Mouse (Mus musculus) cerebellum, postnatal 10 days (tissue): ENCODE measurements around the gene Gm49510.
A peak's percentile ranks its signal among the peaks of the same experiment; 100 is the strongest.

ENCODE experiments used
- DNase-seq, 2 experiments: peaks; one replicate each; pipeline ENCODE4 v3.0.0; 2021; ENCODE audit warnings: mixed read lengths in 2 of 2

Gm49510 gene

DNA sequence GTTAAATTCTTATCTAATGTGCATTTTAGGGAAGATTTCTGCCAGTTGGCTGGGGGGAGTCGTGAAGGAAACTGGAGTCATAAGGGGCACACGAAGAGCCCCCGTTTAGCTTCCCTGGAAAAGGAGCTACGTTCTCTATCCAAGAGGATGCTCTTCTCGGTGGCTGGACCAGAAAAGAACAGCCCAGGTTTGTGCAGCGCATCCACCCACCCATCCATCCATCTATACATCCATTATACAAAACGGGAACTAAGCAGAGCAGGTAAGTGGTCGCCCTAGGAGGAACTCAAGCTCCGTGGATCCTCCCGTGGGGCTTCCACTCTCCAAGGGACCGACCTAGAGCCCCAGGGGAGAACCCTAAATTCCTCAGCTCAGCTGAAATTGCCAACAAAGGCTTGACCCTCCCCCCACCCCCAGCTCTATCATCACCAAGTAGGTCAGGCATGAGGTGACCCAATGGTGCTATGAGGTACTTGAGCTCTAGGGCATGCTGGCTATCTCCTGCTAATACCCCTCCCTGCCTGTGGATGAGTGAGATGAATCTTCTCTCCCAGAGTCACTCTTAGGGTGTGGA lies 48.8 kb downstream of the Gm49510 start:
- DNase-seq, result peak; percentile 41

DNA sequence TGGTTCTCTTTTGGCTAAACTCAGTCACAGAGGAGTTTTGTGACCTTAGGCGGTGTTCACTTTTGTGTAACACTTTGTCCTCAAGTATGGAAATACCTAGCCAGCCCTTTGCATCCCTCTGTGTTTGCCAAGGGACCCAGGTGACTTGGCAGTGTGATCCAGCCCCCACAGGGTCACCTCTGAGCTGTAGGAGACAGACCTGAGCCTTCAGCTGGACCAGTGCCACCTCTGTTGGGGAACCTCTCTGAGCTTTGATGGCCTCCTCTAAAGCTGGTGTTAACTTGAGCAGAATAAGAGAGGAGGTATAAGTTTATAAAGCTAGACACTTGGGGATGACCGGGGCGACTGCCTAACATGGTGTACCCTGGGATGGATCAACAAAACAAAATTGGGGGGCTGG lies 49.4 kb downstream of the Gm49510 start:
- peak; percentile 58 to 61 for DNase-seq

DNA sequence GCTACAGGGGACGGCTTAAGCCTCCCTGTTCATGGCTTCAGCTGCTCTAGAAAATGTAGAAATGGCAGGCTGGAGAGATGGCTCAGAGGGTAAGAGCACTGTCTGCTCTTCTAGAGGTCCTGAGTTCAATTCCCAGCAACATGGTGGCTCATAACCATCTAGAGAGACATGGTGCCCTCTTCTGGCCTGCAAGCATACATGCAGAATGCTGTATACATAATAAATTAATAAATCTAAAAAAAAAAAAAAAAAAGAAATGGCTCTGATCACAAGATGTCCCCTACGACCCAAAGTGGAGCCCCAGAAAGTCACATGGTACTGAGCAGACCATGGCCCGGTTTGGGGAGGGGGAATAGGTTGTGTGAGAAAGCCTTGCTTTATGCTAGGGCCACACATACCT lies 56.2 kb downstream of the Gm49510 start:
- DNase-seq, result no peak

DNA sequence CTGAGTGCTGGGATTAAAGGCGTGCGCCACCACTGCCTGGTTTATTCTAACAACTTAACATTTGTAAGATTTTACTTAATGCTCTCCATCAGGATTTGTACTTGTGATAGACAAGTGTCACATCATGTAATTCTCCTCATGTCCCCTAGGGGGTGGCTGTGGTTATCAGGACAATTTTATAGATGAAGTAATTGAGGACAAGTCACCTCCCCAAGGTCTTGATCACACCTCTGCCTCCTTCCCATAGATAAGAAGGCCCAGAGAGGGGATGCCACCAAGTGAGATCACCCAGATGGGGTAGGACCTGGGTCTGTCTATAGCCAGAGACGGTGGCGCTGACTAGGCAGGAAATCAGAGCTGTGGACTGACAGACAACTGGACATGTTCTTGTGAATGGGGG lies 56.9 kb downstream of the Gm49510 start:
- peak in 1 of 2 experiments; percentile 53 for DNase-seq

DNA sequence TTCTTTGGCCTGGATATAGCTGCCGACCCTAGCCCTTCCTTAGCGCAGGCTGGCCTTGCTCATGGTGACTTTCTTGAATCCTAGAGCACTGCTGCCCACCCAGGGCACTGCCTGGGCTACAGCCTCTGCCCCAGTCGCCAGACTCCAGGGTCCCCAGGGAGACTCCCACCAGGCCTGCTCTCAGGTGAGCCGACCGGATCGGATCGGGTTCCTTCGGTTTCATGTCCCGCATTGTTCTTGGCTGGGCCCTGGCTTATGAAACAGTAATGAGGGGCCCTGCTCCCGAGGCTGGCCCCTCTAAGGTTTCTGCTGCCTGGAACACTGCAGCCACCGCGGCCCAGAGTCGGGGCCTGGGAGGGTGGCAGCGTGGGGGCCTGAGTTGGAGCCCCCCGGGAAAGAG lies 57.6 kb downstream of the Gm49510 start:
- DNase-seq, result no peak

DNA sequence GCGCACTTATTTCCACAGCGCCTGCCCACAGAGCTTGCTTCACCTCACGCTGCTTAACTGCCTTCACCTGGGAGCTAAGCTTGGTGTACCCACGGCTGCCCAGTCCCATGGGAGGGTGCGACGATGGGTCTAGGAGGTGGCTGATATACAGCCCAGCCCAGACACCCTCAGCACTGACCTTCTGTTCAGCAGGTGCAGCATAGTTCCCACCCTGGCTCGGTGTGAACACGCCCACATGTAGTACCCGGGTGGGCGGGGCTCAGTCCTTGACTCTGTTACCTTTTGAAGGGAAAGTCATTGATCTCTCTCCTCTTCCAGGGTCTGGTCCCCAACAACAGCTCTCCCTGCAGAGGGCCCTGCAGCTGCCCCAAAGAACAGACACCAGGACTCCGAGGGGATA lies 60.1 kb downstream of the Gm49510 start:
- no peak for DNase-seq

DNA sequence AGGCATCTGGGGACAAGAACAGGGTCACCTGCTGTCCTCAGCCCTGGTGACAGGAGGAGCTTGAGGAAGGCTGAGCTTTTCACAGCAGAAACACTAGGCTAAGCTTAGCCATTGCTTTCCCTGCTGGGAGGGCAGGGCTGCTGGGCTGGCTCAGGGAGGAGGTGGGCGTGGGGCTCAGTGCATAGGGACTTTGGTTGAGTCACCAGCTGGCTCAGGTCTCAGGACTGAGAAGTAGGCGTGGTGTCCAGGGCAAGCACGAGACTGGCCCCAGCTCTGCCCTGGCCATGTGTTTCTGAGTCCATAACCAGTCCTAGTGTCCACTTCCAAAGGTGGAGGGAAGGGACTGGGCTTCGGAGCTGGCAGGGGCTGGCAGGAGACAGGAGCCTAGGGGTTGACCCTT lies 60.6 kb downstream of the Gm49510 start:
- DNase-seq, result no peak

DNA sequence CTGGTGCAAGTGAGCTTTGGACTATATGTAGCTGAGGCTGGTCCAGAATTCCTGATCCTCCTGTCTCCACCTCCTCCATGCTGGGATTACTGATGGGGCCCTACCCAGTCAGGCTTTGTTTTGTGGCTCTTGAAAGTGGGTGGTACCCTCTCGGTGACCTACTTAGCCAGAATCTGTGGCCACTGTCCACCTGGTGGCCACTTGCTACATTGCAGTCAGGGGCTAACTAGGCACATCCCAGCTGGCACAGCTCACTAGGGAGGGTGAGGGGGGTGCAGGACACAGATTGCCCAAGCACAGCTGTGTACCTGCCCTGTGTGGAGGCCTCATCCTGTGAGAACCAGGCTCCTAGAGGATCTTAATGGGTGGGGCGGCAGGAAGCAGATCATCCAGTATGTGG lies 63.4 kb downstream of the Gm49510 start:
- DNase-seq, result peak; percentile 88 to 91
